8 mouse cellular contexts compared by ENCODE assay signal in the genomic region with DNA sequence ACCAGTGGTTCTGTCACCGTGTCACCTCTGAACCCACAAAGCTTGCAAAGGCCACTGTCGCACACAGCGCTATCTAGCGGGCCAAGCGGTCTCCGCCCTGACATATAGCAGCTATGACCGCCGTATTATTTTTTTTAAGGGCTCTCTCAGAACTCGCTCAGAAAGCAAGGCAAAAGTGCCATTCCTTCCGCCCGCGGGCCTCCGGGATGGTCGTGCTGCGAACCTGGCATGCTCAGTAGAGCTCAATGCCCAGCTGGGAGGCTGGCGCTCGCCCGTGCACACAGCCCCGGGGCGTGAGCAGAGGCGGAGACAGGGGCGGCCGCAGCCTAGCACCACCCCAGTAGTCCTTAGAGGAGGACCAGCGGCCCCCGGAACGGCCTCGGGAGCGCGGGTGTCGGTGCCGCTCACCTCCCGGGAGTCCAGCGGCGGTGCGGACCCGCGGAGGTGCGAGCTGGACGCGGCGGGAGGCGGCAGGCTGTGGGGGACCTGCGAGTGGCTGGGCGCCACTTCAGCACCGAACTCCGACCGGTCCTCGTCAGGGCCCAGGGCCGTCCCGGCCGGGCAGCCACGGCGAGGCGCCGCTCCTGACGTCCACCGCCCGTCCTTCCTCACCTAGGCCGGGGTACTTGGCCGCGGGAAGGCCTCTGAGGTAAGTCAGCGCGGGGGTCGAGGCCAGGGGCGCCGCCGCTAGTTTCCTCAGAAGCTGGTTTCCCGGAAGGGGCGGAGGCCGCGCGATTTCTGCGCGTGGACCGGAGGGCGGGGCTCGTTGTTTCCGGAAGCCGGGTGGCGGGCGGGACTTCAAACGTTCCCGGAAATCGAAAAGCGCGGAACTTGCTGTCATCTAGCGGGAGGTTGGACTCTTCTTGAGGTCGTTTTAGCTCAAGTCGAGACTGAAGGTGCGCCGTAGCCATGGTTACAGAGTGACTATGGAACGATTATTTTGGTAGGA. TPM values are rescaled to one million over a fixed set of nuclear protein-coding genes. Genes with fewer than 3 reads are reported as not detected.
DNase-seq lines count a peak whose midpoint lies in the region; ATAC-seq and TF ChIP-seq lines count a peak whose summit lies in the region.

A gene (plus strand): TSS at position 306 of the 949 bp plus-strand sequence.
A gene (minus strand): TSS at position 737 of the 949 bp plus-strand sequence.

- peak; percentile 90 to 94 for DNase-seq in CD8-positive naive resting alpha-beta T cell, adult 2 months (ENCODE audit: low read depth in 2 of 2, low spot score in 2 of 2)
- peak; percentile 92 for DNase-seq in c-Kit-positive CD71-negative TER-119-negative erythroid progenitor cells, embryonic 14.5 days (ENCODE audit: low read depth)
- peak; percentile 87 for DNase-seq in forebrain, embryonic 10.5 days (ENCODE audit: extremely low spot score, low spot score)
- DNase-seq in kidney, postnatal 25 days, result peak; percentile 93 to 96
- DNase-seq in liver, embryonic 14.5 days (ENCODE audit: low read depth in 3 of 3, low spot score in 3 of 3), result peak; percentile 82 to 91 (median 84)
- peak; percentile 90 for DNase-seq in neural tube, embryonic 11.5 days (ENCODE audit: low spot score)
- peak; percentile 94 for DNase-seq in stomach, postnatal 0 days (ENCODE audit: low spot score)

- peak within 1 kb of the TSS; percentile 98 for H3K4me3 ChIP-seq in forebrain, embryonic 10.5 days
- peak within 1 kb of the TSS; percentile 96 for H3K4me3 ChIP-seq in heart, embryonic 15.5 days
- peak within 1 kb of the TSS; percentile 76 to 95 for H3K4me3 ChIP-seq in liver, embryonic 14.5 days (ENCODE audit: insufficient read depth in 1 of 2, low read depth in 2 of 2, low read length in 2 of 2)
- peak within 1 kb of the TSS; percentile 94 for H3K4me3 ChIP-seq in neural tube, embryonic 11.5 days (ENCODE audit: low read depth, low read length)
- peak within 1 kb of the TSS; percentile 94 for H3K4me3 ChIP-seq in stomach, postnatal 0 days (ENCODE audit: low read depth, low read length)

- WGBS in forebrain, embryonic 10.5 days, result under 1% methylated on average over 92 of the region's 92 CpGs
- WGBS in heart, embryonic 15.5 days, result under 1% methylated on average over 92 of the region's 92 CpGs
- under 1% methylated on average over 84 of the region's 92 CpGs for WGBS in liver, embryonic 14.5 days (ENCODE audit: insufficient replicate concordance)
- WGBS in neural tube, embryonic 11.5 days, result under 1% methylated on average over 91 of the region's 92 CpGs
- WGBS in stomach, postnatal 0 days, result under 1% methylated on average over 84 of the region's 92 CpGs

- ATAC-seq in heart, embryonic 15.5 days (replicated peaks; ENCODE audit: insufficient number of reproducible peaks, insufficient read depth, low FRiP score, low read depth), result peak; percentile 98
- ATAC-seq in liver, embryonic 14.5 days (ENCODE audit: insufficient read depth), result peak; percentile 99
- ATAC-seq in neural tube, embryonic 11.5 days (ENCODE audit: insufficient read depth, low FRiP score, low TSS enrichment), result peak; percentile 92
- ATAC-seq in stomach, postnatal 0 days (ENCODE audit: low FRiP score, low TSS enrichment), result peak; percentile 99

- no peaks in the 10 kb centered on the region for H3K27me3 ChIP-seq in forebrain, embryonic 10.5 days (ENCODE audit: poor library complexity, severe bottlenecking)
- no peaks in the 10 kb centered on the region for H3K27me3 ChIP-seq in heart, embryonic 15.5 days
- H3K27me3 ChIP-seq in liver, embryonic 14.5 days (ENCODE audit: control insufficient read depth, insufficient read depth, low read length), result no peaks in the 10 kb centered on the region
- no peaks in the 10 kb centered on the region for H3K27me3 ChIP-seq in neural tube, embryonic 11.5 days (ENCODE audit: control insufficient read depth, insufficient read depth, low read length)
- H3K27me3 ChIP-seq in stomach, postnatal 0 days (ENCODE audit: control insufficient read depth, insufficient read depth, low read length), result no peaks in the 10 kb centered on the region

- peak; percentile 77 for TF ChIP-seq CTCF in liver, embryonic 14.5 days (IDR thresholded peaks at IDR 0.05; ENCODE audit: low read depth)
- TF ChIP-seq CTCF in stomach, postnatal 0 days (IDR thresholded peaks at IDR 0.05; ENCODE audit: low read depth), result peak; percentile 67

- no peaks in the 10 kb centered on the region for H3K9me3 ChIP-seq in forebrain, embryonic 10.5 days
- H3K9me3 ChIP-seq in heart, embryonic 15.5 days (replicated peaks), result no peaks in the 10 kb centered on the region
- no peaks in the 10 kb centered on the region for H3K9me3 ChIP-seq in liver, embryonic 14.5 days (ENCODE audit: control insufficient read depth, low read length)
- H3K9me3 ChIP-seq in neural tube, embryonic 11.5 days (ENCODE audit: control insufficient read depth, low read length), result no peaks in the 10 kb centered on the region
- no peaks in the 10 kb centered on the region for H3K9me3 ChIP-seq in stomach, postnatal 0 days (ENCODE audit: control insufficient read depth, low read length)

- H3K36me3 ChIP-seq in forebrain, embryonic 10.5 days (replicated peaks), result no peaks in the 10 kb centered on the region
- no peaks in the 10 kb centered on the region for H3K36me3 ChIP-seq in heart, embryonic 15.5 days
- no peaks in the 10 kb centered on the region for H3K36me3 ChIP-seq in liver, embryonic 14.5 days (replicated peaks; ENCODE audit: control insufficient read depth, insufficient read depth, low read depth)
- H3K36me3 ChIP-seq in neural tube, embryonic 11.5 days (ENCODE audit: control insufficient read depth, insufficient read depth, low read length), result no peaks in the 10 kb centered on the region
- no peaks in the 10 kb centered on the region for H3K36me3 ChIP-seq in stomach, postnatal 0 days (ENCODE audit: control insufficient read depth, insufficient read depth, low read length)

- peak within 1 kb of the TSS; percentile 93 for H3K27ac ChIP-seq in forebrain, embryonic 10.5 days
- peak within 1 kb of the TSS; percentile 92 for H3K27ac ChIP-seq in heart, embryonic 15.5 days
- peak within 1 kb of the TSS; percentile 78 for H3K27ac ChIP-seq in liver, embryonic 14.5 days
- peak within 1 kb of the TSS; percentile 85 for H3K27ac ChIP-seq in neural tube, embryonic 11.5 days (ENCODE audit: low read depth, low read length)
- H3K27ac ChIP-seq in stomach, postnatal 0 days (replicated peaks), result peak within 1 kb of the TSS; percentile 94

- H3K4me1 ChIP-seq in forebrain, embryonic 10.5 days, result peaks cover 16% of the 10 kb centered on the region
- H3K4me1 ChIP-seq in heart, embryonic 15.5 days (replicated peaks), result peaks cover 12% of the 10 kb centered on the region
- peaks cover 4 to 7% of the 10 kb centered on the region in 2 experiments; a peak in 2 of 4 replicates for H3K4me1 ChIP-seq in liver, embryonic 14.5 days (replicated peaks; ENCODE audit: control insufficient read depth in 2 of 2, insufficient read depth in 2 of 2, low read length in 1 of 2)
- H3K4me1 ChIP-seq in neural tube, embryonic 11.5 days (ENCODE audit: control insufficient read depth, insufficient read depth, low read length), result no peaks in the 10 kb centered on the region; the same call in 1 of the 2 replicates
- H3K4me1 ChIP-seq in stomach, postnatal 0 days (replicated peaks; ENCODE audit: control insufficient read depth, insufficient read depth), result no peaks in the 10 kb centered on the region

- H3K4me2 ChIP-seq in heart, embryonic 15.5 days, result peak within 1 kb of the TSS; percentile 81
- peak within 1 kb of the TSS; percentile 99 for H3K4me2 ChIP-seq in liver, embryonic 14.5 days (ENCODE audit: low read depth)
- peak within 1 kb of the TSS; percentile 64 for H3K4me2 ChIP-seq in neural tube, embryonic 11.5 days (ENCODE audit: low read depth)
- H3K4me2 ChIP-seq in stomach, postnatal 0 days (replicated peaks; ENCODE audit: low read depth), result peak within 1 kb of the TSS; percentile 82

- TF ChIP-seq EP300 in liver, embryonic 14.5 days (IDR thresholded peaks at IDR 0.05; ENCODE audit: low read depth), result no peak
- no peak for TF ChIP-seq EP300 in stomach, postnatal 0 days (optimal IDR thresholded peaks at IDR 0.05)

- peak within 1 kb of the TSS; percentile 93 for H3K9ac ChIP-seq in heart, embryonic 15.5 days
- H3K9ac ChIP-seq in liver, embryonic 14.5 days (replicated peaks), result peak within 1 kb of the TSS; percentile 92
- peak within 1 kb of the TSS; percentile 89 for H3K9ac ChIP-seq in neural tube, embryonic 11.5 days (ENCODE audit: low read length)
- H3K9ac ChIP-seq in stomach, postnatal 0 days (ENCODE audit: low read length), result peak within 1 kb of the TSS; percentile 92

RNA-seq across cellular contexts. Expression of the first gene that starts in this region (rescaled TPM):
- 7.0 and 7.7 TPM in 2 replicates for polyA plus RNA-seq in forebrain, embryonic 10.5 days (2016; fragmentation: Nextera tagmentation; extraction: Ambion mirVana)
- 8.3 and 11.0 TPM in 2 replicates for polyA plus RNA-seq in heart, embryonic 15.5 days (2015; fragmentation: Nextera tagmentation; extraction: Ambion mirVana)
- polyA plus RNA-seq in liver, embryonic 14.5 days (2012; rRNA removed), result 2.8 and 4.7 TPM in 2 replicates
- polyA plus RNA-seq in liver, embryonic 14.5 days (2014; fragmentation: Nextera tagmentation; extraction: Ambion mirVana), result 11.2 and 11.4 TPM in 2 replicates
- polyA plus RNA-seq in neural tube, embryonic 11.5 days (2014; fragmentation: Nextera tagmentation; extraction: Ambion mirVana), result 8.2 and 9.0 TPM in 2 replicates
- 13.2 and 13.5 TPM in 2 replicates for polyA plus RNA-seq in stomach, postnatal 0 days (2015; fragmentation: Nextera tagmentation; extraction: Ambion mirVana)

RNA-seq across cellular contexts. Expression of the second gene that starts in this region (rescaled TPM):
- polyA plus RNA-seq in forebrain, embryonic 10.5 days (2016; fragmentation: Nextera tagmentation; extraction: Ambion mirVana), result 29.4 and 30.0 TPM in 2 replicates
- 57.2 and 59.2 TPM in 2 replicates for polyA plus RNA-seq in heart, embryonic 15.5 days (2015; fragmentation: Nextera tagmentation; extraction: Ambion mirVana)
- 6.7 and 12.7 TPM in 2 replicates for polyA plus RNA-seq in liver, embryonic 14.5 days (2012; rRNA removed)
- 14.6 and 17.1 TPM in 2 replicates for polyA plus RNA-seq in liver, embryonic 14.5 days (2014; fragmentation: Nextera tagmentation; extraction: Ambion mirVana)
- polyA plus RNA-seq in neural tube, embryonic 11.5 days (2014; fragmentation: Nextera tagmentation; extraction: Ambion mirVana), result 29.7 and 33.8 TPM in 2 replicates
- polyA plus RNA-seq in stomach, postnatal 0 days (2015; fragmentation: Nextera tagmentation; extraction: Ambion mirVana), result 82.7 and 83.1 TPM in 2 replicates

Comparison
In these comparisons a context has a peak if more than half of its experiments do, and no peak if none do; other contexts are left out.
1. Peak in every context shown above with its lines: DNase-seq, ATAC-seq, H3K4me3 ChIP-seq and H3K27ac ChIP-seq.